Mouse (Mus musculus) heart, postnatal 0 days (tissue): ENCODE results near the gene Adgrv1. TPM values are rescaled to one million over a fixed set of nuclear protein-coding genes. Genes with fewer than 3 reads are reported as not detected.

Experiments used
- ATAC-seq: fragments of 200-750 bp; cut with Nextera tagmentation; 2 replicates; pipeline ENCODE4 v1.8.0; 2017; ENCODE audit warnings: low read depth, moderate number of reproducible peaks, moderate library complexity; ENCODE audit not compliant: insufficient read depth
- DNase-seq: peaks from one replicate; pipeline ENCODE4 v3.0.0-alpha.2; 2016; ENCODE audit warnings: low spot score
- H3K27ac ChIP-seq: fragments of 300-500 bp; sonication (generic); 2 replicates; pipeline ENCODE4 v1.5.1; 2014; ENCODE audit warnings: low read depth, mild to moderate bottlenecking
- H3K27me3 ChIP-seq: fragments of 300-500 bp; sonication (generic); 2 replicates; pipeline ENCODE4 v1.6.1; 2014; ENCODE audit warnings: low read length, mixed read lengths; ENCODE audit not compliant: control insufficient read depth, insufficient read depth
- H3K36me3 ChIP-seq: fragments of 300-500 bp; sonication (generic); replicated peaks from 2 replicates; pipeline ENCODE4 v1.6.1; 2014; ENCODE audit warnings: low read length, mixed read lengths; ENCODE audit not compliant: control insufficient read depth, insufficient read depth
- H3K4me1 ChIP-seq: fragments of 300-500 bp; sonication (generic); 2 replicates; pipeline ENCODE4 v1.6.1; 2014; ENCODE audit warnings: antibody characterized with exemption; ENCODE audit not compliant: control insufficient read depth, insufficient read depth
- H3K4me2 ChIP-seq: fragments of 300-500 bp; sonication (generic); 2 replicates; pipeline ENCODE4 v1.6.1; 2014; ENCODE audit warnings: low read depth, mild to moderate bottlenecking, low read length, moderate library complexity
- H3K4me3 ChIP-seq: fragments of 300-500 bp; sonication (generic); 2 replicates; pipeline ENCODE4 v1.5.1; 2014; ENCODE audit warnings: low read depth, low read length
- H3K9ac ChIP-seq: fragments of 300-500 bp; sonication (generic); replicated peaks from 2 replicates; pipeline ENCODE4 v1.6.1; 2014; ENCODE audit warnings: low read depth, low read length, mixed read lengths
- H3K9me3 ChIP-seq: fragments of 300-500 bp; sonication (generic); replicated peaks from 2 replicates; pipeline ENCODE4 v1.6.1; 2016; ENCODE audit warnings: low read length; ENCODE audit not compliant: control insufficient read depth
- CTCF ChIP-seq: IDR thresholded peaks from 2 replicates; pipeline ENCODE4 v1.5.1; 2016; ENCODE audit warnings: antibody characterized with exemption, control low read depth, low read depth
- EP300 ChIP-seq: IDR thresholded peaks from 2 replicates; pipeline ENCODE4 v1.6.1; 2016; ENCODE audit warnings: antibody characterized with exemption, low read depth
- WGBS: fragments of 180-500 bp; shearing (Covaris S2); extraction: QIAGEN DNeasy Blood & Tissue Kit; methylation state at CpG from one replicate; pipeline ENCODE4 v1.1.7; 2014; 5-methylcytosine and 5-hydroxymethylcytosine counted together
- polyA plus RNA-seq: library from polyadenylated mRNA; unstranded; fragments of >200 nt; fragmentation: Nextera tagmentation; extraction: Ambion mirVana; gene quantifications from 2 replicates; pipeline ENCODE4 v1.2.1, GENCODE M21; 2015
- total RNA-seq: library from RNA; depleted of rRNA; stranded (reverse); fragments of >200 nt; gene quantifications from 2 replicates; pipeline ENCODE4 v1.2.3, GENCODE M21; 2014; ENCODE audit warnings: low replicate concordance

Adgrv1 gene
- total and polyA plus RNA-seq, 2 experiments from 2014 or later: 0.68 to 10.5 TPM

- Histone ChIP-seq H3K4me2 (no peak overlapping the region), H3K4me1 (no peaks in the 10 kb centered on the region), H3K9me3 (no peaks in the 10 kb centered on the region), H3K4me3 (no peak overlapping the region), H3K36me3 (no peaks in the 10 kb centered on the region), H3K9ac (no peak overlapping the region), H3K27me3 (no peaks in the 10 kb centered on the region), H3K27ac (peak overlapping the region; percentile 55; the same call in 1 of the 2 replicates)
- ATAC-seq: peak; percentile 57; the same call in 1 of the 2 replicates
- peak; percentile 45 for DNase-seq
- WGBS: 26% methylated on average over 1 of the region's 1 CpGs
- TF ChIP-seq CTCF: no peak
- TF ChIP-seq EP300: no peak
Measured at GRCm38 (mm10) chr13:81358766-81359165, 274.2 kb downstream of the Adgrv1 start.

GRCm38 (mm10) chr13:81358365-81358764 lies 274.6 kb downstream of the Adgrv1 start:
- H3K27me3 ChIP-seq: no peaks in the 10 kb centered on the region
- H3K9me3 ChIP-seq: no peaks in the 10 kb centered on the region
- DNase-seq (no peak), ATAC-seq (no peak)
- no peaks in the 10 kb centered on the region for H3K36me3 ChIP-seq
- 62% methylated on average over 4 of the region's 4 CpGs for WGBS
- peak overlapping the region; percentile 55; the same call in 1 of the 2 replicates for H3K27ac ChIP-seq
- no peak for TF ChIP-seq EP300
- no peak for TF ChIP-seq CTCF
- no peak overlapping the region for H3K4me3 ChIP-seq
- H3K4me1 ChIP-seq: no peaks in the 10 kb centered on the region
- H3K4me2 ChIP-seq: no peak overlapping the region
- no peak overlapping the region for H3K9ac ChIP-seq

- Histone ChIP-seq H3K4me1 (no peaks in the 10 kb centered on the region), H3K4me3 (no peak overlapping the region), H3K27me3 (no peaks in the 10 kb centered on the region), H3K9ac (no peak overlapping the region), H3K9me3 (no peaks in the 10 kb centered on the region), H3K27ac (no peak overlapping the region), H3K4me2 (no peak overlapping the region), H3K36me3 (no peaks in the 10 kb centered on the region)
- TF ChIP-seq CTCF (no peak), EP300 (no peak)
- DNase-seq: no peak
- ATAC-seq: no peak
- WGBS: 90% methylated on average over 3 of the region's 3 CpGs
Measured at GRCm38 (mm10) chr13:81357215-81357614, 275.7 kb downstream of the Adgrv1 start.

GRCm38 (mm10) chr13:81354587-81354986 lies 278.4 kb downstream of the Adgrv1 start:
- Histone ChIP-seq H3K9me3 (no peaks in the 10 kb centered on the region), H3K9ac (no peak overlapping the region), H3K4me2 (no peak overlapping the region), H3K27ac (no peak overlapping the region), H3K27me3 (no peaks in the 10 kb centered on the region), H3K36me3 (no peaks in the 10 kb centered on the region), H3K4me3 (no peak overlapping the region), H3K4me1 (no peaks in the 10 kb centered on the region)
- TF ChIP-seq CTCF (no peak), EP300 (no peak)
- no peak for ATAC-seq
- DNase-seq: no peak
- WGBS: 85% methylated on average over 5 of the region's 5 CpGs

- Histone ChIP-seq H3K4me2 (peak overlapping the region; percentile 52; the same call in 1 of the 2 replicates), H3K9me3 (no peaks in the 10 kb centered on the region), H3K27ac (peak overlapping the region; percentile 76), H3K36me3 (no peaks in the 10 kb centered on the region), H3K9ac (no peak overlapping the region), H3K27me3 (no peaks in the 10 kb centered on the region), H3K4me3 (no peak overlapping the region), H3K4me1 (no peaks in the 10 kb centered on the region)
- DNase-seq (peak; percentile 72), ATAC-seq (peak; percentile 69)
- 63% methylated on average over 11 of the region's 11 CpGs for WGBS
- TF ChIP-seq CTCF: no peak
- TF ChIP-seq EP300: no peak
Measured at GRCm38 (mm10) chr13:81352296-81352695, 280.7 kb downstream of the Adgrv1 start.
